Mouse (Mus musculus) embryonic facial prominence, embryonic 11.5 days (tissue): ENCODE results near the gene Dbp. TPM values are rescaled to one million over a fixed set of nuclear protein-coding genes. Genes with fewer than 3 reads are reported as not detected.

Experiments
- ATAC-seq: fragments of 200-750 bp; cut with Nextera tagmentation; replicated peaks from 2 replicates; pipeline ENCODE4 v1.8.0; 2017; ENCODE audit warnings: low read depth; ENCODE audit not compliant: insufficient number of reproducible peaks, low FRiP score, low TSS enrichment
- DNase-seq: peaks from one replicate; pipeline ENCODE4 v3.0.0-alpha.2; 2015; ENCODE audit warnings: low spot score
- H3K27ac ChIP-seq: fragments of 300-500 bp; sonication (generic); replicated peaks from 2 replicates; pipeline ENCODE4 v1.5.1; 2014; ENCODE audit warnings: mild to moderate bottlenecking, low read depth, low read length, control low read depth
- H3K27me3 ChIP-seq: fragments of 300-500 bp; sonication (generic); 2 replicates; pipeline ENCODE4 v1.6.1; 2014; ENCODE audit warnings: mild to moderate bottlenecking, low read length, moderate library complexity, mixed read lengths; ENCODE audit not compliant: control insufficient read depth, insufficient read depth
- H3K36me3 ChIP-seq: fragments of 300-500 bp; sonication (generic); replicated peaks from 2 replicates; pipeline ENCODE4 v1.6.1; 2014; ENCODE audit warnings: low read depth, mild to moderate bottlenecking, low read length, moderate library complexity, mixed read lengths; ENCODE audit not compliant: control insufficient read depth, insufficient read depth
- H3K4me1 ChIP-seq: fragments of 300-500 bp; sonication (generic); 2 replicates; pipeline ENCODE4 v1.6.1; 2014; ENCODE audit warnings: low read length, mixed read lengths; ENCODE audit not compliant: control insufficient read depth, insufficient read depth
- H3K4me2 ChIP-seq: fragments of 300-500 bp; sonication (generic); 2 replicates; pipeline ENCODE4 v1.6.1; 2014; ENCODE audit warnings: low read depth, mild to moderate bottlenecking, control low read depth, low read length, moderate library complexity
- H3K4me3 ChIP-seq: fragments of 300-500 bp; sonication (generic); 2 replicates; pipeline ENCODE4 v1.5.1; 2014; ENCODE audit warnings: low read depth, low read length, control low read depth
- H3K9ac ChIP-seq: fragments of 300-500 bp; sonication (generic); replicated peaks from 2 replicates; pipeline ENCODE4 v1.6.1; 2014; ENCODE audit warnings: mild to moderate bottlenecking, control low read depth, low read length
- H3K9me3 ChIP-seq: fragments of 300-500 bp; sonication (generic); replicated peaks from 2 replicates; pipeline ENCODE4 v1.6.1; 2016; ENCODE audit warnings: mild to moderate bottlenecking, low read length, inconsistent platforms, mixed read lengths; ENCODE audit not compliant: control insufficient read depth
- WGBS: fragments of 180-500 bp; shearing (Covaris S2); extraction: QIAGEN DNeasy Blood & Tissue Kit; methylation state at CpG from one replicate; pipeline ENCODE4 v1.1.7; 2014; 5-methylcytosine and 5-hydroxymethylcytosine counted together
- polyA plus RNA-seq: library from polyadenylated mRNA; unstranded; fragments of >200 nt; fragmentation: Nextera tagmentation; extraction: Ambion mirVana; gene quantifications from 2 replicates; pipeline ENCODE4 v1.2.1, GENCODE M21; 2014

Gene Dbp
- polyA plus RNA-seq, 1 experiment from 2014 or later: 5.6 TPM

DNA sequence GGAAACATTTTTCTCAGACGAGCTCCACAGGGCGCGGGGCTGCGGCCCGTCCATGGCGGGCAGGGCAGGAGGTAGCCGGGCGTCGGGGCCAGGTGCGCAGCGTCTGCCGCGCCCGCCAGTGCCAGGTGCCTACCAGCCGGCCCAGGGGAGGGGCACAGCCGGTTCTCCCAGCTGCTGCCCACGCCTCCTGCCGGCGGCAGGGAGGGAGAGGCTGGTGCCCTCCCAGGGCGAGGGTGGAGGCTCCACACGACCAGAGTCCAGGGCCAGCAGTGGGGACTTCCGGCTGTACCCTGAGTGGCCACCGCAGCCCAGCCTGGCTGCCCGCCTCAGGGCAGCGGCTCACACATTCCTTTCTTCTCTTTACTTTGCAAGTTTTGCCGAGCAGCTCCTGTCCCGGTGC, 54.5 kb downstream of the Dbp start:
- DNase-seq (no peak), ATAC-seq (peak; percentile 62)
- 3% methylated on average over 23 of the region's 27 CpGs for WGBS
- H3K9ac ChIP-seq: peak overlapping the region; percentile 18; the same call in 1 of the 2 replicates
- peaks cover 3% of the 10 kb centered on the region; the same call in 1 of the 2 replicates for H3K4me1 ChIP-seq
- no peak overlapping the region for H3K27ac ChIP-seq
- H3K27me3 ChIP-seq: peaks cover 12% of the 10 kb centered on the region
- H3K4me3 ChIP-seq: peak overlapping the region; percentile 14; the same call in 1 of the 2 replicates
- no peaks in the 10 kb centered on the region for H3K9me3 ChIP-seq
- no peaks in the 10 kb centered on the region for H3K36me3 ChIP-seq
- H3K4me2 ChIP-seq: peak overlapping the region; percentile 47

Other genes starting within 250 kb of the Dbp start
- gene Ftl1, start 245.2 kb upstream of the Dbp start, polyA plus RNA-seq: 4,830 and 5,123 TPM in 2 replicates
- 151 and 168 TPM in 2 replicates for gene Bax, start 238.2 kb upstream of the Dbp start, polyA plus RNA-seq
- gene Tulp2, start 223.2 kb upstream of the Dbp start, polyA plus RNA-seq: 0.43 and 0.95 TPM in 2 replicates
- not detected in 2 replicates for gene Gm45808, start 218.3 kb upstream of the Dbp start, polyA plus RNA-seq
- gene Dhdh, start 216.3 kb upstream of the Dbp start, polyA plus RNA-seq: 2.6 and 3.1 TPM in 2 replicates
- 96.7 and 107 TPM in 2 replicates for gene Nucb1, start 194.7 kb upstream of the Dbp start, polyA plus RNA-seq
- 19.8 and 20.3 TPM in 2 replicates for gene Ppp1r15a, start 178.8 kb upstream of the Dbp start, polyA plus RNA-seq
- 0.62 and 1.3 TPM in 2 replicates for gene Plekha4, start 178.8 kb upstream of the Dbp start, polyA plus RNA-seq
- gene Hsd17b14, start 150.2 kb upstream of the Dbp start, polyA plus RNA-seq: 0.53 and 0.68 TPM in 2 replicates
- 47.0 and 47.3 TPM in 2 replicates for gene Bcat2, start 134.9 kb upstream of the Dbp start, polyA plus RNA-seq
- 0.22 TPM in 1 of 2 replicates, not detected in the other for gene Fgf21, start 89.6 kb upstream of the Dbp start, polyA plus RNA-seq
- gene Fut1, start 87.8 kb upstream of the Dbp start, polyA plus RNA-seq: 0.38 TPM in 1 of 2 replicates, not detected in the other
- 0.08 and 0.11 TPM in 2 replicates for gene Izumo1, start 83.3 kb upstream of the Dbp start, polyA plus RNA-seq
- 5.4 and 5.7 TPM in 2 replicates for gene Rasip1, start 77.6 kb upstream of the Dbp start, polyA plus RNA-seq
- gene Mamstr, start 65.1 kb upstream of the Dbp start, polyA plus RNA-seq: 1.4 and 1.8 TPM in 2 replicates
- gene Fut2, start 38.7 kb upstream of the Dbp start, polyA plus RNA-seq: 0.17 TPM in 1 of 2 replicates, not detected in the other
- 0.25 TPM in 2 replicates for gene Ntn5, start 21.1 kb upstream of the Dbp start, polyA plus RNA-seq
- gene Sec1, start 10.7 kb upstream of the Dbp start, polyA plus RNA-seq: 0.27 and 0.42 TPM in 2 replicates
- 6.9 and 8.7 TPM in 2 replicates for gene Car11, start 5.2 kb upstream of the Dbp start, polyA plus RNA-seq
- 1,026 and 1,114 TPM in 2 replicates for gene Rpl18, start 10.4 kb downstream of the Dbp start, polyA plus RNA-seq
- 14.9 and 17.3 TPM in 2 replicates for gene Sphk2, start 12.9 kb downstream of the Dbp start, polyA plus RNA-seq
- 0.21 and 0.35 TPM in 2 replicates for gene Fam83e, start 16.1 kb downstream of the Dbp start, polyA plus RNA-seq
- not detected in 2 replicates for gene Spaca4, start 20.7 kb downstream of the Dbp start, polyA plus RNA-seq
- gene Lmtk3, start 78.7 kb downstream of the Dbp start, polyA plus RNA-seq: 2.9 and 3.2 TPM in 2 replicates
- 1.8 and 2.0 TPM in 2 replicates for gene Sult2b1, start 79.6 kb downstream of the Dbp start, polyA plus RNA-seq
- 168 and 170 TPM in 2 replicates for gene Cyth2, start 109.5 kb downstream of the Dbp start, polyA plus RNA-seq
- 2.1 and 2.7 TPM in 2 replicates for gene Kcnj14, start 119.7 kb downstream of the Dbp start, polyA plus RNA-seq
- gene Grwd1, start 125.9 kb downstream of the Dbp start, polyA plus RNA-seq: 78.6 and 81.7 TPM in 2 replicates
- 85.2 and 85.7 TPM in 2 replicates for gene Kdelr1, start 167.7 kb downstream of the Dbp start, polyA plus RNA-seq
- gene Grin2d, start 173.3 kb downstream of the Dbp start, polyA plus RNA-seq: 0.13 and 0.18 TPM in 2 replicates
- 0.85 and 1.0 TPM in 2 replicates for gene Syngr4, start 191.6 kb downstream of the Dbp start, polyA plus RNA-seq
- gene Tmem143, start 191.9 kb downstream of the Dbp start, polyA plus RNA-seq: 2.7 and 3.9 TPM in 2 replicates
- gene Emp3, start 216.3 kb downstream of the Dbp start, polyA plus RNA-seq: 24.9 and 29.2 TPM in 2 replicates
- gene Ccdc114, start 219.0 kb downstream of the Dbp start, polyA plus RNA-seq: 2.1 and 2.4 TPM in 2 replicates